Mouse (Mus musculus): ENCODE measurements around the gene Vmn2r33.
"Not testable (repeated sequence)": the region's sequence is repeated elsewhere in the genome, so short reads cannot be mapped to it uniquely, and the experiment has no call there.

The Vmn2r33 gene

DNA sequence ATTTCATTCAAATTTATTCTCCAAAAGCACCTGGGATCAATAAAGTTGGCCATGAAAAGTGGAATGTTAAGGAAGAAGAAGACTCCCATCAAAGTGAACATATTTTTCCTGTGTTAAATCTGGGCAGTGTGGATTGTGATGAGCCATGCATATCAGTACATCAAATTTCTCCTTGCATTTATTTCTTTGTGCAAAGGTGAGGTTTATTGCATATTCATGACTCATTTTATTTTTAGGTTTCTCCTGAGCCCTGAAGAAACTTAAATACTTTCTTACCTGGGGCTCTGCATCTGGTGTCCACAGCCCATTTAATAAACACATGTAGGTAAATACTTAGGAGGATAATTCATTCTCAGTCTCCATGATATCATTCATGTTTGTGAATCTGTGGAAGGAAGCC, at the start of gene Vmn2r33:
Vmn2r33 (minus strand) TSS at position 101 of the 400 bp plus-strand sequence.
- in situ Hi-C loops (cut with MboI): not testable (repeated sequence)

Data from mature B cell (primary cell).